Mouse (Mus musculus): ENCODE results near the gene Mccc1. TPM values are rescaled to one million over a fixed set of nuclear protein-coding genes. Genes with fewer than 3 reads are reported as not detected.
A peak's percentile ranks its signal among the peaks of the same experiment; 100 is the strongest.

Mccc1 gene
- polyA plus RNA-seq, 1 experiment from 2014 or later: 19.6 TPM

- H3K9me3 ChIP-seq (ENCODE audit: control insufficient read depth, low read length): no peaks in the 10 kb centered on the region
Observed at GRCm38 (mm10) chr3:35931896-35932727, 68.4 kb downstream of the Mccc1 start.

GRCm38 (mm10) chr3:35931359-35931758, 69.1 kb downstream of the Mccc1 start:
- H3K4me2 ChIP-seq (replicated peaks; ENCODE audit: low read depth): peak overlapping the region; percentile 72
- no peaks in the 10 kb centered on the region for H3K36me3 ChIP-seq (ENCODE audit: control insufficient read depth, insufficient read depth, low read length)
- peak overlapping the region; percentile 99 for H3K9ac ChIP-seq (ENCODE audit: low read length)
- peaks cover 3% of the 10 kb centered on the region; the same call in 1 of the 2 replicates for H3K4me1 ChIP-seq (replicated peaks; ENCODE audit: control insufficient read depth, insufficient read depth)
- H3K27me3 ChIP-seq (ENCODE audit: control insufficient read depth, insufficient read depth, low read length): no peaks in the 10 kb centered on the region
- H3K9me3 ChIP-seq (ENCODE audit: control insufficient read depth, low read length): no peaks in the 10 kb centered on the region
- 17% methylated on average over 7 of the region's 7 CpGs for WGBS
- no peak overlapping the region; the same call in 1 of the 2 replicates for H3K27ac ChIP-seq (replicated peaks)
- ATAC-seq (ENCODE audit: low FRiP score, low TSS enrichment) (no peak), DNase-seq (ENCODE audit: low spot score) (no peak)
- TF ChIP-seq CTCF (IDR thresholded peaks at IDR 0.05; ENCODE audit: low read depth) (no peak), EP300 (optimal IDR thresholded peaks at IDR 0.05) (no peak)
- H3K4me3 ChIP-seq (ENCODE audit: low read depth, low read length): peak overlapping the region; percentile 90

More at GRCm38 (mm10) chr3:35931896-35932727, 68.4 kb downstream of the Mccc1 start:
- no peak for TF ChIP-seq CTCF (IDR thresholded peaks at IDR 0.05; ENCODE audit: low read depth)
- no peak for TF ChIP-seq EP300 (optimal IDR thresholded peaks at IDR 0.05)
- H3K36me3 ChIP-seq (ENCODE audit: control insufficient read depth, insufficient read depth, low read length): no peaks in the 10 kb centered on the region
- ATAC-seq (ENCODE audit: low FRiP score, low TSS enrichment) (peak; percentile 86), DNase-seq (ENCODE audit: low spot score) (peak; percentile 76)
- H3K4me1 ChIP-seq (replicated peaks; ENCODE audit: control insufficient read depth, insufficient read depth): peaks cover 3% of the 10 kb centered on the region; the same call in 1 of the 2 replicates
- H3K27me3 ChIP-seq (ENCODE audit: control insufficient read depth, insufficient read depth, low read length): no peaks in the 10 kb centered on the region
- H3K9ac ChIP-seq (ENCODE audit: low read length): peak overlapping the region; percentile 99
- H3K4me3 ChIP-seq (ENCODE audit: low read depth, low read length): peak overlapping the region; percentile 90
- H3K27ac ChIP-seq (replicated peaks): peak overlapping the region; percentile 98
- WGBS: under 1% methylated on average over 49 of the region's 65 CpGs
- peak overlapping the region; percentile 72 for H3K4me2 ChIP-seq (replicated peaks; ENCODE audit: low read depth)

GRCm38 (mm10) chr3:35929831-35930230, 70.6 kb downstream of the Mccc1 start:
- ATAC-seq (ENCODE audit: low FRiP score, low TSS enrichment) (no peak), DNase-seq (ENCODE audit: low spot score) (no peak)
- 22% methylated on average over 8 of the region's 8 CpGs for WGBS
- Histone ChIP-seq H3K27ac (replicated peaks) (no peak overlapping the region), H3K4me1 (replicated peaks; ENCODE audit: control insufficient read depth, insufficient read depth) (peaks cover 3% of the 10 kb centered on the region; the same call in 1 of the 2 replicates), H3K4me2 (replicated peaks; ENCODE audit: low read depth) (0 out of 2 replicates have a peak overlapping the region, but pooled peaks have one; percentile 5), H3K9ac (ENCODE audit: low read length) (no peak overlapping the region), H3K4me3 (ENCODE audit: low read depth, low read length) (no peak overlapping the region), H3K9me3 (ENCODE audit: control insufficient read depth, low read length) (no peaks in the 10 kb centered on the region), H3K27me3 (ENCODE audit: control insufficient read depth, insufficient read depth, low read length) (no peaks in the 10 kb centered on the region), H3K36me3 (ENCODE audit: control insufficient read depth, insufficient read depth, low read length) (no peaks in the 10 kb centered on the region)
- TF ChIP-seq EP300 (optimal IDR thresholded peaks at IDR 0.05) (no peak), CTCF (IDR thresholded peaks at IDR 0.05; ENCODE audit: low read depth) (no peak)

DNA sequence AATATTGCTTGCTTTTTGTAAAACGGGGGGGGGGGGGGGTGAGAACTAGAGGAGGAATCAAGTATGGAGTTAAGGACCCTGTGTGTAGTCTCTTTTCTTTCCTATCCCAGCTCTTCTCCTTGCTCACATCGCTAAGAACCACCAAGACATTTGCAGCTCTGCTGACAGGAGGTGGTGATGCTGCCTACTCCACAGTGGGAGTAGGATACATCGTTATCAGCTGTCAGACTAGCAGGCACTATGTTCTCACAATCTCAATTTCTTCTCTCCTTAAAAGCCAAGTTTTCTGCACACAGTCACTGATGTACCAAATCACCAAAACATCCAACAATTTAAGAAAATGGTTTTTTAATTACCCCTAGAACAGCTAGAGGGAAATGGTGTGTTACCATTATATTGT, 71.1 kb downstream of the Mccc1 start:
- no peak for TF ChIP-seq EP300 (optimal IDR thresholded peaks at IDR 0.05)
- Histone ChIP-seq H3K4me2 (replicated peaks; ENCODE audit: low read depth) (no peak overlapping the region), H3K36me3 (ENCODE audit: control insufficient read depth, insufficient read depth, low read length) (no peaks in the 10 kb centered on the region), H3K4me3 (ENCODE audit: low read depth, low read length) (no peak overlapping the region), H3K27ac (replicated peaks) (no peak overlapping the region), H3K9ac (ENCODE audit: low read length) (no peak overlapping the region), H3K27me3 (ENCODE audit: control insufficient read depth, insufficient read depth, low read length) (no peaks in the 10 kb centered on the region), H3K9me3 (ENCODE audit: control insufficient read depth, low read length) (no peaks in the 10 kb centered on the region), H3K4me1 (replicated peaks; ENCODE audit: control insufficient read depth, insufficient read depth) (peaks cover 3% of the 10 kb centered on the region; the same call in 1 of the 2 replicates)
- DNase-seq (ENCODE audit: low spot score) (no peak), ATAC-seq (ENCODE audit: low FRiP score, low TSS enrichment) (no peak)
- WGBS: 57% methylated on average over 3 of the region's 3 CpGs

DNA sequence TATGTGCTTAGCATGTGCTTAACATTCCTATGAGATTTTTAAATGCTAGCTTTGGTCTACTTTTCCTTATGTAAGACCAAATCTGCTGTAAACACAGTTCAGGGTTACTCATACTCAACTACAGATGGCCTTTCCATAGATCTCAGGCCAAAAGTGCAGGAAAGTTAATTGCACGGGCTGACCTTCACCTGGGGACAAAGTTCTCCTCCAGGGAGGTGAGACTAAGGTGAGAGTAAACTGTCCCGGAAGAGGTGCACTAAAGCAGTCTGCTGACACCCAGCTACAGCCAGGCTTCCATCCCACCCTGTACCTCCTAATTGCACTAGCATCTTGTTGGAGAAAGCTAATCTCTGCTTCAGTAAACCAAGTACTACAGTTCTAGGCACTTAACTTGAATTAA, 74.6 kb downstream of the Mccc1 start:
- Histone ChIP-seq H3K4me3 (ENCODE audit: low read depth, low read length) (no peak overlapping the region), H3K36me3 (ENCODE audit: control insufficient read depth, insufficient read depth, low read length) (no peaks in the 10 kb centered on the region), H3K9ac (ENCODE audit: low read length) (no peak overlapping the region), H3K27ac (replicated peaks) (no peak overlapping the region), H3K27me3 (ENCODE audit: control insufficient read depth, insufficient read depth, low read length) (no peaks in the 10 kb centered on the region), H3K4me2 (replicated peaks; ENCODE audit: low read depth) (no peak overlapping the region), H3K4me1 (replicated peaks; ENCODE audit: control insufficient read depth, insufficient read depth) (peaks cover 3% of the 10 kb centered on the region; the same call in 1 of the 2 replicates), H3K9me3 (ENCODE audit: control insufficient read depth, low read length) (no peaks in the 10 kb centered on the region)
- 53% methylated on average over 2 of the region's 2 CpGs for WGBS
- DNase-seq (ENCODE audit: low spot score): no peak
- TF ChIP-seq CTCF (IDR thresholded peaks at IDR 0.05; ENCODE audit: low read depth): no peak
- TF ChIP-seq EP300 (optimal IDR thresholded peaks at IDR 0.05): no peak
- ATAC-seq (ENCODE audit: low FRiP score, low TSS enrichment): no peak

GRCm38 (mm10) chr3:35924007-35924406, 76.5 kb downstream of the Mccc1 start:
- no peak for TF ChIP-seq CTCF (IDR thresholded peaks at IDR 0.05; ENCODE audit: low read depth)
- no peak for TF ChIP-seq EP300 (optimal IDR thresholded peaks at IDR 0.05)
- no peak for DNase-seq (ENCODE audit: low spot score)
- Histone ChIP-seq H3K36me3 (ENCODE audit: control insufficient read depth, insufficient read depth, low read length) (no peaks in the 10 kb centered on the region), H3K27ac (replicated peaks) (no peak overlapping the region), H3K27me3 (ENCODE audit: control insufficient read depth, insufficient read depth, low read length) (no peaks in the 10 kb centered on the region), H3K9me3 (ENCODE audit: control insufficient read depth, low read length) (no peaks in the 10 kb centered on the region), H3K4me2 (replicated peaks; ENCODE audit: low read depth) (no peak overlapping the region), H3K9ac (ENCODE audit: low read length) (no peak overlapping the region), H3K4me1 (replicated peaks; ENCODE audit: control insufficient read depth, insufficient read depth) (no peaks in the 10 kb centered on the region), H3K4me3 (ENCODE audit: low read depth, low read length) (no peak overlapping the region)
- ATAC-seq (ENCODE audit: low FRiP score, low TSS enrichment): no peak
- WGBS: 69% methylated on average over 3 of the region's 3 CpGs

Data from stomach, postnatal 0 days (tissue).